Mouse (Mus musculus) common myeloid progenitor, adult 5-6 weeks (primary cell): ENCODE measurements at regions not wholly inside any gene's neighbourhood (a gene's known extent, or its start where the extent isn't known, plus 50 kb on each side); places are given as distances from the start of the nearest gene placed in this dataset.

ENCODE experiments used
- ATAC-seq: replicated peaks from 2 replicates; pipeline ENCODE4 v1.8.0; 2016; ENCODE audit warnings: low read depth, mild to moderate bottlenecking, moderate TSS enrichment, inconsistent platforms; ENCODE audit not compliant: poor library complexity, severe bottlenecking

DNA sequence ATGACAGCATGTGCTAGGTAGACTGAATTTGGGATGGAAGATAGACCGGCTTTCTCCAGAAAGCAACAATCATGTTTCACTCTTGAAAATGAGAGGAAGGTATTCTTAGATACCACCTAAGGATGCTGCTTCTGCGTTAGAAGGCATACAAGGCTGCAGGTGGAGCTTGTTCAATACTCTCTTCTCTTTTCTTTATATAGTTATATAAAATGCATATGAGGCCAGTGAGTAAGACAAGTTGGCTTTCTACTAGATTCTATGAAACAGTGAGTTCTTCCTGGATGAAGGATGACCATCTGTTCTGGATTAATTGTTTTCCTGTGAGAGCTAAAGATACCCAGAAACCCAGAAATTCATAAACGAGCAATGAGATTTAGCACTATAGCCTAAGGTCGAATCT is 231.3 kb upstream of the Pdzrn3 start:
- ATAC-seq, result no peak

DNA sequence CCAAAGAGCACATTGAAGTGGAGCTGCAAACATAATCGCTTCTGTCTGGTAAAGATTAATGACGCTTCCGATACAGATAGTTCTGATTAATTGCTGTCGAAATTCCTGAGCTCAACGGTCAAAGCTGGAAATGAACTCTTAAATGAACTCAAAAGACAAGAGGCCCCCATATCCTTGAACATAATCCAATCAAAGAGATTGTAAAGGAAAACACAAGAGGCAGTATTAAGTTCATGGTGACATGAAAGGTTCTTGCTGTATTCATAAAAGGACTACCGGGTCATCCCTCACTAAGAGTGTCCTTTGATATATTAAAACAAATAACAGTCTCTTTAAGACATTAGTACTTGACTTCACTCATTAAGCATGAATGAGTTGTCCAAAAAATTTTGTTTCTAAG is 225.4 kb upstream of the Pdzrn3 start:
- no peak for ATAC-seq

DNA sequence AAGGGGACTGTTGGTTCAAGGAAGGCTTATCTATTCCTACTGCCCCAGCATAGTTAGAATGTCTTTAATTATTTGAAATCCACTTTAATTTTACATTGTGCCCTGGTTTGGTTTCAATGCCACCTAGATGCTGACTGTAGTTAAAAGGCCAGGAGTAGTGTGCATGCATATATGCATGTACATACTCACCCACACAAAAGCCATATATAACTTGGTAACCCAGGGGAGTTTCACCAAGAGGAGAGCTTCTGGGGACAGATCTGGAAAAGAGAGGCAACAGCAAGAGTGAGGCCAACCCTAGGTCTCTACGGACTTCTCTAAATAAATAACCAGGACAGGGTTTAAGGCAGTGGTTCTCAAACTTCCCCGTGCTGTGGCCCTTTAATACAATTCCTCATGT is 219.3 kb upstream of the Pdzrn3 start:
- no peak for ATAC-seq

DNA sequence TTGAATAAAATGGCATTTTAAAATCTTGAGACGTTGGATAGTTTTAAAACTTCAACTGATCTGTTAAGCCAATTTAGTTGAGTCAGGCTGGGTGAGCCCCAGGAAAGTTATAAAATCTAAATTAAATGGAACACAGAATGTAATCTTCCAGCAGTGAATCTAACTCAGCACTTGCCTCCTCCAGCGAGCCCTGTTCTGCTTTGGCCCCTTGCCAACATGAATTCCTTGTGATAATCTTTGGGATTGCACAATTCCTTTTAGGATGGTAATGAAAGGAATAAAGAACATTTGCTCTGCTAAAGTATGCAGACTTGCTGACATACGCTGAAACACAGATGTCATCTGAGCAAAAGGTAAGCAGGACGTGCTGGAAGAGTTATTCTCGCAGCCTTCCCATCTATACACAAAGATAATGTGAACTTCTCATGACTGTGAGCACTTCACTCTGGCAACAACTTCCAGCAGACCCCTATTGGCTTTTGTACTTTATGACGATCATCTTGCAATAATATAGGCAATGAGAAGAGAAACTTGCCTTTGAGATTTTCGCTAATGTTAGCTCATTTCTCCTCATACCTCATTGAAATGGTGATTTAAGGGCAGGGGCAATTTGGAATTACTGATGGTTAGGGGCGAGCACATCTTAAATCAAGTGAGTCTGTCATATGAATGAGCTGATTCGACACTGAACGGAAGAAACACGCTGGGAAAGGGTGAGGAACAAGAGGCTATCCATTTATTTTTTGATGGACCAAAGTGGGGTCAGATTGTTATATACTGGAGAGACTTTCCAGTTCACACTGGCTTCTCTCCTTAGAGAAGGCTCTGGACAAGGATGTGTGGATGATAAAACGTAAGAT is 216.3 kb upstream of the Pdzrn3 start:
- ATAC-seq, result no peak

DNA sequence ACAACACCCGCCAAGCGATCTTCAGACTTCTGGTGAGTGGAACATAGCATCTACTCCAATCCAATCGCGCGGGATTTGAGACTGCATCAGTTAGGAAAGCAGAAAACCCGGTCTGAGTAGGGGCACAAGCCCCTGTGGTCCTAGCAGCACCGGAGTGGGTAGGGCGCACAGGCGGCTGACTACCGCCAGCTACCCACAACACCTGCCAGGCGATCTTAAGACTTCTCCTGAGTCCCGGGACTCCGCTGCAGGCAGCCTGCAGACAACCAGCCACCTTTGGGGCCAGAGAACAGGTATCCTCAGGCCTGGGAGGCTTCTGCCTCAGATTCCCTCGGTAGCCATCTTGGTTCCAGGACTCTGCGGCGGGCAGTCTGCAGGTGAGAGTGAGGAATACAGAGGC is 208.2 kb upstream of the Pdzrn3 start:
- no peak for ATAC-seq

DNA sequence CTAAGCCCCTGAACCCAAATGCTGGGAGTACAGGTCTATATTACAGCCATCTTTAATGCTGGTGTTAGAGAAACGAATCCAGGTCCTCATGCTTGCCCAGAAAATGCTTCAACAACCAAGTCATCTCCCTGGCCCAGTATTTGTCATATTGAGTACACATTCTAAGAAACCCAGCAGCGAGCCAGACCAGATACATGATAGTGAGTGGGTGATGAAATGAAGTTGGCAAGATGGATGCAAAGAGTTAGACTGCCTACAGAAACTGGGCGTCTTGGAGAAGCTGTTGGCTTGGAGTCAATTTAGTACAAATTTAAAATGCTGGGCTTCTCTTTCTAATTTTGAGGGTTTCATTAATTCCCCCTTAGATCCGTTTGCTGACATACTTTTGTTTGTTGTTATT is 203.1 kb upstream of the Pdzrn3 start:
- no peak for ATAC-seq

DNA sequence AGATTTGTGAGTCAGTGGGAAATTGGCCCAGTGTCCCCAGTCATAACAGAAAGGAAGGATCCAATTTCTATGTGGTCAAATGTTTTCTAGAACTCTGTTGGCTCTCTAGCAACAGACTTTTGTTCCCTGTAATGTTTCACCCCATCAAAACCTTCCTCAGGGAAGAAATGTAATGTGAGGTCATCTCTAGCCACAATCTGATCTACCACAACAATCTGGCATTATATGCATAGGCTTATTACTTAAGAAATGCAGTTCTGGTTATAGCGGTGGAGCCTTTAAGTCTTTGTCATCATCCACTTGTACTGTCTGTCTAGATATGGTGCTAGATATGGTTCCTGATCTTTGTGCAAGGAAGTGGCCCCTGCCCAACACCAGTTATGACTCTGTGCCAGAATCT is 178.4 kb upstream of the Pdzrn3 start:
- 0 out of 2 replicates have a peak, but pooled peaks have one; percentile 22 for ATAC-seq

DNA sequence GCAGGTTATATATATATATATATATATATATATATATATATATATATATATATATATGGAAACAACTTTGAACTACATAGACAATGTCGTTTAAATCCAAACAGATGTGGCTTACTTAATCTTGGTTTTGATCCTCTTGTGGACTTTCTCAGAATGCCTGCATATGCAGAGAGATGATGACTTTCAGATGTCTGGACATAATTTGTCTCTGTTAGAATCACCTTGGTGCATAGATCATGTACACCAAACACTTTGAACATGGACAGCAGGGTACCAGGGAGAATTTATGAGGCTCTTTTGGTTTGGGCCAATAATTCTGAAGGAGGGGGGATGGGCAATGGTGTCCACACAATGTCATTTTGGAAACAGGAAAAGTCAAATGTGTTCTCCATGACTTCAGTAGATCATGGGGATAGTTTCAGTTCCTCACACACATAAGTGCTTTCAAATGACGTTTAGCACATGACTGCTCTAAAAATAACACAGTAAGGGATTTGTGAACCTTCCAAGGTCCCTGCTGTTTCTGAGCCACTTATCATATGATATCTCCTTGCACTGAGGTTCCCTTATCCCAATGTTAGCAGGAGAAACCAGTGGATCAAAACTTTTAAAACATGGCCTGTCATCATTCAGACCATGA is 177.4 kb upstream of the Pdzrn3 start:
- ATAC-seq, result 0 out of 2 replicates have a peak, but pooled peaks have one; percentile 25

DNA sequence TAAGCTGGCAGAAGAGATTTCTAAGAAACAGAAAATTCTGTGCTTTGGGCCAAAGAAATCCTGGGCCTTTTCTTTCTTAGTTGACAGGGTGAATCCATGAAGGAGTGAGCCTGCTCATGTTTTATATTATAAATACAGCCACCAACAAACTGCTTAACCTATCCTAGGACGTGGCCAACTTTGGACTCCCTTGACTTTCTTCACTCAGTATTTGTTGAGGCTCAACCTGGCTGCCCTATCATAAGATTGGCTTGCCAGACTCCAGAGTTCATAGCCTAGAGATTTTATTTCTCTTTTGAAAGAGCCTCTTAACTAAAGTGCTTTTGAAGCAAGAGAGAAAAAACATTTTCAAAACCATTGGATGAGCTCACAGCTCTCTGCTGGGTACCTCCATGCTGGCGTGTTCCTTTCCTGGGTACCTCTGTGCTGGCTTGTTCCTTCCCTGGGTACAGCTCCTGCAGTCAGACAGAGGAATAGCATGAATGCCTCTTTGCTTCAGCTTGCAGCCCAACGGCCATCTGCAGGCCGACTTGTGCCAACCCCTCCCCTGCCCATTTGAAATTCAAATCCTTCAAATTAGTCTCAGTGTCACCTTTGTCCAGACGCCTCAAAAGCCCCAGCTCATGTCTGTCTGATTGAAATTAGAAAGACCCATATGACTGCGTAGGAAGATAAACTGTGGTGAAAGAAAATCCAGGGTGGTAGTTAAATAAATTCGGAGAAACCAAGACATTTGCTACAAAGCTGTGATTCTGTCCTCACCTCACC is 173.0 kb upstream of the Pdzrn3 start:
- ATAC-seq, result no peak

DNA sequence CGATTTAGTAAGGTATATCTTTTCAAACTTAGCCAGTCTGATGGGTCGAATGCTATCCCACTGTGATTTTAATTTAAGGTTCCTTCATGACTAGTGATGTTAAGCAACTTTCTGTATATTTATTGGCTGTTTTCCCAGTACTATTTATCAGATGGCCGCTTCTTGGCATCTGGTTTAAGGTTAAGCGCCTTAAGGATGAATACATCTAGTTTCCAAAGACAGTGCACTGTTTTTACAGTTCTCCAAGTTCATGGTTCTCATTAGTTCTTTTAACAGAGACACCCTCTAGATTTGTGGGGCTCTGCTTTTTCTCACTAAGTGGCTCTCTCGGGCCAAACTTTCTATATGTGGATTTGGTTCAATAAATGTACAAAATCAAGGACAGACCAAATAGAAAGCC is 159.9 kb upstream of the Pdzrn3 start:
- ATAC-seq, result no peak

DNA sequence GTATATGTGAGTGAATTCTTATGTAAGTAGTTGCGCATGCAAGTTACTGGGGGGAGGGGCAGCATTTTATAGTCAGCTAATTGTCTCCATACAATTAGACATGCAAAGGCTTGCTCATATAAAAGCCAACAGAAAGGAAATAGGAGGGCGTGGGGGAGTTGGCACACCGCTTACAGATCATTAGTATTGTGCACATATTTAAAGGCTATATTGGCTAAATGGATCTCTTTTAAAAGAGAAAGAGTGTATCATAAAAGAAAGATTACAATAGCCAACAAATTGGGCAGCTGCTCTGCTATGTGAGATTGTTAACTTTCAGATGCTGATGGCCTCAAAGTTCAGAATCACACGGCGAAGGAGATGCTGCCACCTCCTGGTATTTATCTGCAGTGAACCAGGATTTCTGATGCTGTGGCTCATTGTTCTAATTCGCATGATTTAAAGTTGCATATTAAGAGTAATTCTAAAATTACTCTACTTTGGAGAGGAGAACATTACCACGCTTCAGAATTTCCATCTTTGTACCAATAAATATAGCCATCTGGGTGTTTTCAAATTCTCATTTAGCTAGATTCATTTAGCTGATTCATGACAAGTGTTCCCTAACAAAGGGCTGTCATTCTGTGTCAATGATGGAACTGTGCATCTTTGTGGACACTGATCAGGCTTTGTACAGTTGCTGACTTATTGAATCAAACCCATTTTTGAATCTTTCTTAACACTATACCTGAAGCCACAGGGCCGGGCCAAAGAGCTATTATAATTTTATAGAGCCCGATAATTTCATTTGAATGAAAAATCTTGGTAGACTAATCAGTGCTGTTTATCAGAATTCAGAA is 156.7 kb upstream of the Pdzrn3 start:
- peak; percentile 72 for ATAC-seq

DNA sequence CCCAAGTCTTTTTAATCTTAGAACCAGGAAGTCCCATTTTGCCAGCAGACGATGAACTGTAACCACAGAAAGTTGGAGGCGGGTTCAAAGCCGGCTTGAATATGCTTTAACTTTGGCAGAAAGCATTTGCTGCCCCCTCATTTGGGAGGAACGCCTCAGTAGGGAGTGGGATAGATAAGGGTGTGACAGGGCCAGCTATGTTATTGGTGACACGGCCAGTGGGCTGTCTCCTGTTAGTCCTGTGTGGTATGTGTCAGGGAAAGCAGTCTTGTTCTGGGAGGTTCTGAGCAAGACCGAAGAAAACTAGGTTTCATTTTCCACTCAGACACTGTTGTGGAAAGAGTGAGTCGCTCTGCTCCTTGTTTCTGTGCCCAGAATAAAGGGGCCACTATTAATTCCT is 154.7 kb upstream of the Pdzrn3 start:
- peak; percentile 62 for ATAC-seq

DNA sequence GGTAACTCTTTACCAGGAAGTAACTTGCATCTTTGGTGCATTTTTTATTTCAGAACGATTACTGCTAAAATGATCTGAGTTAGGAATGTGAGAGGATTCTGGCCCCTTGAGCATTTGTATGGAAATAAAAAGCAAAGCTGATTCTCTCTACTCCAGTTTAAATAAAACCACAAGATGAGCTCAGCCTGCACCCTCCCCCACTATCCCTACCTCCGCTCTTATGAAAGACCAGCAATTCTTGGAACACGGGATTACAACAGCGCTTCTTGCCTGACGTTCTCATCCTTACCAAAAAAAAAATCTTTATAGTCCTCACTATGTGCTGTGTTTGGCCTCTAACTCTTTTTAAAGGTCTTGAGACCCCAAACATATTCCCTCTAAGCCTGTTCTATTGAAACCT is 154.2 kb upstream of the Pdzrn3 start:
- no peak for ATAC-seq

DNA sequence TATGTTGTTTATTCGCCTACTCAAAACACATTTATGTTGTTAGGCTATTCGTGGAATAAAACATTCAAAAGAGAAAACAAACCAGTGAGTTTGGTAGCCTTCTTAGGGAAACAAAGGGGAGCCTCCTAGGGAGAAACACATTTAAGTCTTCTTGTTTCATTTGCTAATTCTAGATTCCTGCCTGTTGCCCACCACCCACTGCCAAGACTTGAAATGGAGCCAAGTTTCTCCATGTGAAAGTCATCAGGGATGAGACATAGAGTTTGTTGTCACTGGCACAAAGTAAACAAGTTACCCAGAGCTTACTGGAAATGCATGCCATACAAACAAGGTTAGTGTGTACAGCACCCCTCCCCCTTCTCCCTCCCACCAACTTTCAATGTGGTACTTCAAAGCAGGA is 147.4 kb upstream of the Pdzrn3 start:
- no peak for ATAC-seq

DNA sequence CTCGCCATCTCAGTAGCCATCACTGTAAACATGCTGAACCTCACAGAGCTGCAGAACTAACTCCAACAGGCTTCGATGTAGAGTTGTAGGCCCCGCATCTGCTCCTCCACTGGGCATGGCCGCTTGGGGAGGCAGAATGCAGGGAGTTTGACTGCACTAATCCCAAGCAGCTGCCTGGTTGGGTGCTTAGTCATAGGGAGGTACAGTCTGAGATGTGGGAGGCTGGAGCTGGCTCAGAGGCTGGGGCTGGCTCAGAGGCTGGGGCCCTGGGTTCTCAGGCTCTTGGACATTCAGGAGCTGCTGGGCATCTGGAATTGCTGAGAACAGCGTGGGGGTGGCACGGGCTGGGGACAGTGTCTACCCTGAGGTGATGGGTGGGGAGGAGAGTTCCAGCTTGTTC is 143.6 kb upstream of the Pdzrn3 start:
- no peak for ATAC-seq

DNA sequence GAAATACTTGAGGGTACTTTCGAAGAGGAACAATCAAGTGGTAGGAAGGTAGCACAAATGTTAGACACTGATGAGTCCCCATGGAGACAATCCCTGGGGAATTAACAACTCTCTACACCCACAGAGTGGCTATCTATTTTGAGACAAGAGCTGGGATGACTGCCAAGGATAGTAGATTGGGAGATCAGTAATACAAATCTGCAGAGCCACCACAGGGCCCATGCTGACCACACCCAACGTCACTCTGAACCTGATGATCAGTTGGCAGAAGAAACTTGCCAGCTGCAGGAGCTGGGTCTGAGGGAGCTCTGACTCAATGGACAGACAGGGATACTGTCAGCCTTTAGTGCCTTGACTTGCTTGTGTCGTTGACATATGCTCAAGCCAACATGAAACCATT is 143.1 kb upstream of the Pdzrn3 start:
- ATAC-seq, result no peak

DNA sequence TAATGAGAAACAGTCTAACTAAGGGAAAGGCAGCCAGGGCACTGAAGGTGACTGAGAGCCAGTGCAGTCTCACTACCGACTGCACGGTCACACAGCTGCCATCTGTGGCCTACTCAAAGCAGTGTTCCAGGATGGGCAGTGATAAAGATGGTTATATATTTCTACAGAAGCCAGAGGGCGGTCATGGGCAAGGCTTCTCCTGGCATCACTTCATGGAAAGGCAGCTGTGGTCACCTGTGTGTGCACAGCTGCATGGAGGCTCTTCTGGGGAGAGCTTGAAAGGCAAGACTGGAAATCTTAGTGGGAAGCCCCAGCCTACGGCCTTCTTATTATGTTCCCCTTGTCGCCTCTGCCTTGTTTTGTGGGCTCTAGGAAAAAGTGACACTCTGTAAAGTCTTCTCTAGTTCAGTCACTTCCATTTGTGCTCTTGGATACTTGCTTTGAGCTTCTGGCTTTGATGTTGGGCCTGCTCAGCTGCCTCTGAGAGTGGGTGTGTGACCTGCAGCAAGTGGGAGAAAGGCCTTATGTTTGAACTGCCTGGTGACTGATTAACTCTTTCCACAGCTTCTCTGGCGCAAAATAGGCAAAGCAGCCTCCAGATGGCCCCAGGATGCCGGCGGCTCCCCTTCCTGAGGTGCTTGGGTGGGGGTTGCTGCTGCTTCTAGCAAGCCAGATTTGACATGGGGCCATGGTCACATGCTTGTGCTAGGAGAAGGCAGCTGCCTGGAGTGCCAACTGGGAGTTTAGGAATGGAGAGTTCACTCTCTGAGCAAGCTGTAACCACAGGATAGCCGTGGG is 141.4 kb upstream of the Pdzrn3 start:
- ATAC-seq, result no peak

DNA sequence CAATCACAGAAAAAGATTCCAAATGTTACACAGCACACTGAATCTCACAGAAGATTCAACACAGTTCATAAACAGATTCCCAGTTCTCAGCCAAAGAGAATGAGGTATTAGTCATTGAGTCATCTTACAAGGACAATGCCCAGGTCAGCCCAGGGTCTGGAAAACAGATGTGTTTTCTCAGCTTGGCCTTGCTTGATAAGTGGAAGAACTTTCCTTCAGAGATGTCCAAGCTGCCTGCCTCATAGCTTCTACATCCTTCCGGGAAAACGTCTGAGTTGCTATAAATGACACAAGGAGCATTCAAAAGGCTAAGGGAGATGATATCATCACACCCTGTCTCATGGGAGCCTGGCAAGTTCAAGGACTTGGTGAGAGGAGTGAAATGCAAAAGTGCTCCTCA is 139.9 kb upstream of the Pdzrn3 start:
- no peak for ATAC-seq

DNA sequence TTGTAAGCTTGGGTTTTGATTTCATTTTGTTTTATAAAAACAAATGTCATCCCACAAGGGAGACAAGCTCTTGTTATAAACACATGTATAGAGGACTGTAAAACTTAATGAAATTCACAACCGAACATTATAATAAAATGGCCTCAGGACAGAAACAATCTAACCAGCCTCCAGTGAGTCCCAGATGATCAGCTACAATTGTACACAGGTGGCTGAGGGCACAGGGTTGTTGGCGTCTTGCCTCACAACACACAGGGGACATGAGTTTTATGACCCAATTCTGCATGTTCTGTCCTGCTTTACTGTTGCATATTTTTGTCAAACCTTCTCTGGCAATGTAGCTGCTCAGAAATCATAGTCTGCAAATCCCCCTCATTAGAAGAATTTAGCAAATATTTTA is 136.0 kb upstream of the Pdzrn3 start:
- no peak for ATAC-seq
